Mouse (Mus musculus): ENCODE data around the gene Ap5z1. TPM values are rescaled to one million over a fixed set of nuclear protein-coding genes. Genes with fewer than 3 reads are reported as not detected.

Ap5z1 gene
- polyA plus RNA-seq (2015; fragmentation: Illumina TruSeq; extraction: RNeasy Lipid Tissue Mini Kit (QIAGEN cat#74804); ENCODE audit: low read depth, low replicate concordance) = 16.0 TPM

DNA sequence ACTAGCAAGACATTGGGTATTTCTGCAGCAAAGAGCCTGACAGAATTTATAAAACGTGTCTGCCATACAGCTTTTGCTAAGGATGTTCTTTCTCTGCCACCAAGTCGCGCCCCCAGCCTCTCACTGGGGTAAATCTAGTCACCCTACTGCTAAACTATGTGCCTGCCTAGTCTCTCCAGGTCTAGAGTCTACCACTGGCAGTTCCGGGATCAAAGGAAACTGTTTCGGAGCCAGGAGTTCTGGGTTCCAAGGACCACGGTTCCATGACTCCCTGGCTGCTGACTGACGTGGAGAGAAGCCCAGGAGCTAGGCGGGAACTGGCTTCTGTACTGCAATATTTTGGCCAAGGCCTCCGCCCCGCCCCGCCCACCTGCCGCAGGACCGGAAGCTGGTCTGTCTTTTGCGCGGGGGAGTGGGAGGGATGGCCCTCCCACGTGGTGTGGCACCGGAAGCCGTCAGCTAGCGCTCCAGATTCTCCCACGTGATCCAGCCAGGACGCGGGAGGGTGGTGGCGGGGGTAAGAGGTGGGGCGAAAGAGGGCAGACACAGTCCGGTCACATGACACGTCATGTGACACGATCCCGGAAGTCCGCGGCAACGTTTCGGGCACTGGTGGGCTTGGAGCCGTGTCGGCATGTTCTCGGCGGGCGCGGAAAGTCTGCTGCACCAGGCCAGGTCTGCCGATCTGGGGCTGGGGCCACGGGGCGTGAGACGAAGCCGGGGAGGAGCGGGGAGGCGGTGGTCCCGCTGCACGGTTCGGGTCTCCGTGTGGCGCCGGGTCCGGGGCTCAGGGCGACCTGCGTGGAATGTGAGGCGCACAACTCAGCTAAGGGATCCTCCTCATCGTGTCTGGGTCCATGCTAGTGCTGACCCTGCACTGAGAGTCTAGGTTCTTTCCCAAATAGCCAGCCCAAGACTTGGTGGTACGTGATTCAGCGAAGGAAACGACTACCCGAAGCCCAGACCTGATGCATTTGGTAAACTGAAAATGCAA lies at the start of gene Ap5z1:
Gene Ap5z1, plus strand, starts transcription at position 484 of the 994 bp plus-strand sequence.

Other genes with a start within 250 kb of the Ap5z1 start
- 16.1 TPM for gene Foxk1, start 62.4 kb upstream of the Ap5z1 start, polyA plus RNA-seq (2015; fragmentation: Illumina TruSeq; extraction: RNeasy Lipid Tissue Mini Kit (QIAGEN cat#74804); ENCODE audit: low read depth, low replicate concordance)
- 0.16 TPM for gene Papolb, start 66.1 kb downstream of the Ap5z1 start, polyA plus RNA-seq (2015; fragmentation: Illumina TruSeq; extraction: RNeasy Lipid Tissue Mini Kit (QIAGEN cat#74804); ENCODE audit: low read depth, low replicate concordance)
- gene Radil, start 87.2 kb downstream of the Ap5z1 start, polyA plus RNA-seq (2015; fragmentation: Illumina TruSeq; extraction: RNeasy Lipid Tissue Mini Kit (QIAGEN cat#74804); ENCODE audit: low read depth, low replicate concordance) = 11.1 TPM
- gene Mmd2, start 144.9 kb downstream of the Ap5z1 start, polyA plus RNA-seq (2015; fragmentation: Illumina TruSeq; extraction: RNeasy Lipid Tissue Mini Kit (QIAGEN cat#74804); ENCODE audit: low read depth, low replicate concordance) = 121 TPM
- gene Wipi2, start 163.8 kb downstream of the Ap5z1 start, polyA plus RNA-seq (2015; fragmentation: Illumina TruSeq; extraction: RNeasy Lipid Tissue Mini Kit (QIAGEN cat#74804); ENCODE audit: low read depth, low replicate concordance) = 62.0 TPM
- 12.2 TPM for gene Slc29a4, start 228.6 kb downstream of the Ap5z1 start, polyA plus RNA-seq (2015; fragmentation: Illumina TruSeq; extraction: RNeasy Lipid Tissue Mini Kit (QIAGEN cat#74804); ENCODE audit: low read depth, low replicate concordance)

All from brain, adult 10 weeks (tissue).